Mouse (Mus musculus) hindbrain, embryonic 11.5 days (tissue): ENCODE results near the gene Itpkb. TPM values are rescaled to one million over a fixed set of nuclear protein-coding genes. Genes with fewer than 3 reads are reported as not detected.

Experiments used
- ATAC-seq: fragments of 200-750 bp; cut with Nextera tagmentation; 2 replicates; pipeline ENCODE4 v1.8.0; 2017; ENCODE audit warnings: mild to moderate bottlenecking, moderate TSS enrichment, moderate library complexity; ENCODE audit not compliant: low FRiP score
- DNase-seq: peaks from one replicate; pipeline ENCODE4 v3.0.0-alpha.2; 2015; ENCODE audit warnings: low spot score
- H3K27ac ChIP-seq: fragments of 300-500 bp; sonication (generic); 2 replicates; pipeline ENCODE4 v1.5.1; 2014; ENCODE audit warnings: mild to moderate bottlenecking, low read depth, low read length
- H3K27me3 ChIP-seq: fragments of 300-500 bp; sonication (generic); 2 replicates; pipeline ENCODE4 v1.6.1; 2014; ENCODE audit warnings: mild to moderate bottlenecking, low read length, moderate library complexity, mixed read lengths; ENCODE audit not compliant: control insufficient read depth, insufficient read depth
- H3K36me3 ChIP-seq: fragments of 300-500 bp; sonication (generic); 2 replicates; pipeline ENCODE4 v1.6.1; 2014; ENCODE audit warnings: mild to moderate bottlenecking, low read length, moderate library complexity, mixed read lengths; ENCODE audit not compliant: control insufficient read depth, insufficient read depth
- H3K4me1 ChIP-seq: fragments of 300-500 bp; sonication (generic); replicated peaks from 2 replicates; pipeline ENCODE4 v1.6.1; 2014; ENCODE audit warnings: low read length, mixed read lengths; ENCODE audit not compliant: control insufficient read depth, insufficient read depth
- H3K4me2 ChIP-seq: fragments of 300-500 bp; sonication (generic); replicated peaks from 2 replicates; pipeline ENCODE4 v1.6.1; 2014; ENCODE audit warnings: mild to moderate bottlenecking, low read depth, low read length
- H3K4me3 ChIP-seq: fragments of 300-500 bp; sonication (generic); 2 replicates; pipeline ENCODE4 v1.5.1; 2014; ENCODE audit warnings: low read depth, low read length
- H3K9ac ChIP-seq: fragments of 300-500 bp; sonication (generic); 2 replicates; pipeline ENCODE4 v1.6.1; 2014; ENCODE audit warnings: low read depth, low read length
- H3K9me3 ChIP-seq: fragments of 300-500 bp; sonication (generic); 2 replicates; pipeline ENCODE4 v1.6.1; 2016; ENCODE audit warnings: low read length; ENCODE audit not compliant: control insufficient read depth
- WGBS: fragments of 180-500 bp; shearing (Covaris S2); extraction: QIAGEN DNeasy Blood & Tissue Kit; methylation state at CpG from one replicate; pipeline ENCODE4 v1.1.7; 2014; 5-methylcytosine and 5-hydroxymethylcytosine counted together
- polyA plus RNA-seq: library from polyadenylated mRNA; unstranded; fragments of >200 nt; fragmentation: Nextera tagmentation; extraction: Ambion mirVana; gene quantifications from 2 replicates; pipeline ENCODE4 v1.2.1, GENCODE M21; 2014

Itpkb gene
- polyA plus RNA-seq, 1 experiment from 2014 or later: 4.3 TPM

GRCm38 (mm10) chr1:180357893-180358331, 27.6 kb downstream of the Itpkb start:
- no peaks in the 10 kb centered on the region for H3K4me1 ChIP-seq
- H3K4me2 ChIP-seq: no peak overlapping the region
- WGBS: 74% methylated on average over 7 of the region's 7 CpGs
- H3K4me3 ChIP-seq: no peak overlapping the region
- no peaks in the 10 kb centered on the region for H3K36me3 ChIP-seq
- H3K27ac ChIP-seq: no peak overlapping the region
- no peak overlapping the region for H3K9ac ChIP-seq
- DNase-seq (no peak), ATAC-seq (no peak)
- H3K9me3 ChIP-seq: no peaks in the 10 kb centered on the region
- H3K27me3 ChIP-seq: no peaks in the 10 kb centered on the region

DNA sequence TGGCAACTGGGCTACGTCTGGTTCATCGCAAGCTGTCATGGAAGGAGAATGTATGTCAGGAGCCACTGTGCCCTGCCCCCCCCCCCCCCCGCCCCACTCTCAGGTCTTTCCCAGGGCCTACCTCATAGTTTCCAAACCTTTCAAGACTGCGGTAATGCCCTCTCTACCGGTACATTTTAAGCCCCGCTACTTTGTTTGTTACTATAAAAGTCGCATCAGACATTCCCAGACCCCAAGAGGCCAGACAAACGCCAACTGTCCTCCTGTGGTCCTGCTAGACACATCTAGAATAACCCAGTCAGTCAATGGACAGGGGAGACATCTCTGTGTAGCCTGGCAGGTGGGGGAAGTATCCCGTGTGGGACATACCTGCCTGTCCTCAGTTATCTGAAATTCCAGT, 28.2 kb downstream of the Itpkb start:
- ATAC-seq: no peak
- WGBS: 86% methylated on average over 9 of the region's 9 CpGs

DNA sequence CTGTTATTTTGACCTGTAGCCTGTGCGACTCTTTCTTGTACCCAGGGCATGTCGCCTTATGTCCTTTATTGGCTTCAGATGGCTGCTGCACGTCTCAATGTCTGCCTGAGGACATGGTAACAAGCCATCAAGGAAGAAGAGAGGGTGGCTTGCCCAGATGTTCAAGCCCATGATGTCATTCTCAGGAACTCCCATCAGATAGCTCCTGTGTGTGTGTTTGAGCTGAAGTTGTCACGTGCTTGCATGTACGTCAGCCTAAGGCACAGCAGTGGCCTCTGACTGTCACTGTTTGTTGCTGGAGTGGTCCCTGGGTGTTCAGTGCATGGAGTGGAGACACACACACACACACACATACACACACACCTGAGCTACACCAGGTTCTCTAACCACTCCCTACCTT, 29.0 kb downstream of the Itpkb start:
- Histone ChIP-seq H3K4me1 (no peaks in the 10 kb centered on the region), H3K4me2 (no peak overlapping the region), H3K9me3 (no peaks in the 10 kb centered on the region), H3K36me3 (no peaks in the 10 kb centered on the region), H3K27ac (no peak overlapping the region), H3K4me3 (no peak overlapping the region), H3K27me3 (no peaks in the 10 kb centered on the region), H3K9ac (no peak overlapping the region)
- ATAC-seq (no peak), DNase-seq (no peak)
- WGBS: 80% methylated on average over 5 of the region's 5 CpGs

More for the DNA sequence above, 28.2 kb downstream of the Itpkb start:
- DNase-seq: no peak
- H3K27ac ChIP-seq: no peak overlapping the region
- no peaks in the 10 kb centered on the region for H3K36me3 ChIP-seq
- H3K9ac ChIP-seq: no peak overlapping the region
- H3K27me3 ChIP-seq: no peaks in the 10 kb centered on the region
- no peaks in the 10 kb centered on the region for H3K9me3 ChIP-seq
- no peak overlapping the region for H3K4me2 ChIP-seq
- no peaks in the 10 kb centered on the region for H3K4me1 ChIP-seq
- H3K4me3 ChIP-seq: no peak overlapping the region

GRCm38 (mm10) chr1:180362176-180362575, 31.9 kb downstream of the Itpkb start:
- WGBS: 86% methylated on average over 4 of the region's 4 CpGs

DNA sequence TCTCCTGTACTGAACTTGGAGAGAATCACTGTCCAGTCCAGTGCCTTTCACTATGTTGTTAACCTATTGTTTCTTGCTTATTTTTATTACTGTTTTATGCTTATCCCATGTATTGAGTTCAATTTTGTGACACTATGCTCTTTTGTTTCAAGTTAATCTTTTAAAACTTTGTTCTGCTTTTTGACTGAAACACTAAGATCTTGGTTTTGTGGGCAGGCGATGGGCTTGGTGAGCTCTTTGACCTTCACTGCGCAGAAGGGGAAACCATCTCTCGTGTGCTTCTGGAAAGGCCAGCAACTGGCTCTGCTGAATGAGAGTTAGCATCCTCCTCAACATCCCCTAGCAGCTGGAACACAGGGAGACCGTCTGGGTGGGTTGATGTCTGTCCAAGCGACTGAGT, 32.6 kb downstream of the Itpkb start:
- Histone ChIP-seq H3K4me3 (no peak overlapping the region), H3K4me1 (0 out of 2 replicates have a peak, but pooled peaks cover 2% of the 10 kb centered on the region), H3K36me3 (no peaks in the 10 kb centered on the region), H3K27ac (no peak overlapping the region), H3K4me2 (no peak overlapping the region), H3K9me3 (no peaks in the 10 kb centered on the region), H3K9ac (no peak overlapping the region), H3K27me3 (no peaks in the 10 kb centered on the region)
- DNase-seq (no peak), ATAC-seq (no peak)
- WGBS: 84% methylated on average over 5 of the region's 5 CpGs

More at GRCm38 (mm10) chr1:180362176-180362575, 31.9 kb downstream of the Itpkb start:
- Histone ChIP-seq H3K9me3 (no peaks in the 10 kb centered on the region), H3K27me3 (no peaks in the 10 kb centered on the region), H3K4me1 (0 out of 2 replicates have a peak, but pooled peaks cover 2% of the 10 kb centered on the region), H3K36me3 (no peaks in the 10 kb centered on the region), H3K4me2 (no peak overlapping the region), H3K4me3 (no peak overlapping the region), H3K27ac (no peak overlapping the region), H3K9ac (no peak overlapping the region)
- DNase-seq (no peak), ATAC-seq (no peak)

DNA sequence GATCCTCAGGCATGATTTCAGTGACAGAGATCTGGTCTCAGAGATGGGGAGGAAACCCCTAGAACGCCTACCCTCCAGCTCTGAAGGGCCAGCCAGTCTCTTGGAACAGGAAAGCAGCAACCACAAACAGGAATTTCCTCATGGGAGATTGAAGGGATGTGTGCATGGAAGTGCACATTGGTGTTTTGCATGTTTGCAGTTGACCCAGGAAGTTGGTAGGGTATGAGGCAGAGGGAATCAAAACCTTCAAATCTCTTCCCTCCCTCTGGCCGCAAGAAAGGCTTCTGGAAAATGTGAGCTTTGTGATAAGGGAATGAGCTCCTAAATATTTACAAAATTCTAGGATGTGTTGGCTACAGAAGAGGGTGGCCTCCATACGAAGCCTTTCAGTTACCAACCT, 33.0 kb downstream of the Itpkb start:
- no peak overlapping the region for H3K4me2 ChIP-seq
- no peaks in the 10 kb centered on the region for H3K9me3 ChIP-seq
- ATAC-seq (no peak), DNase-seq (no peak)
- H3K9ac ChIP-seq: no peak overlapping the region
- H3K27me3 ChIP-seq: no peaks in the 10 kb centered on the region
- H3K4me1 ChIP-seq: 0 out of 2 replicates have a peak, but pooled peaks cover 2% of the 10 kb centered on the region
- H3K36me3 ChIP-seq: no peaks in the 10 kb centered on the region
- no peak overlapping the region for H3K4me3 ChIP-seq
- no peak overlapping the region for H3K27ac ChIP-seq
- WGBS: 92% methylated on average over 3 of the region's 3 CpGs

DNA sequence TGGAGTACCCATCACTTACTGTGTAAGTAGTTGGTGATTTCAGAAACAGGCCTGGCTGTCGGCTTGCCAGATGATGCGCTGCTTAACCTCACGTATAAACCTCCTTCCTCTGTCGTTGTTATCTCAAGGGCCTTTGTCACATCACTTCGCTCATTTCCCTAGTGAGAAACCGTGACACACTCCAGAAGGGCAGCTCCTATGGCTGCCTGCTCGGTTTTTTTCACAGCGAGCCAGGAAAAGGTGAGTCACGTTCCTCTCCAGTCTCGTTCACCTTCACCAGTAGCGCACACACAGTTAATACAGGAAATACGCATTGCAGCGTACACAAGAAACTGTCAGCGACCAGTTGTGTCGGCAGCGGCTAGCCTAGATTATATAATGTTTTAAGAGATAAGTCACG, 33.7 kb downstream of the Itpkb start:
- DNase-seq (no peak), ATAC-seq (no peak)
- H3K36me3 ChIP-seq: no peaks in the 10 kb centered on the region
- no peaks in the 10 kb centered on the region for H3K27me3 ChIP-seq
- no peaks in the 10 kb centered on the region for H3K9me3 ChIP-seq
- 0 out of 2 replicates have a peak overlapping the region, but pooled peaks have one; percentile 2 for H3K4me2 ChIP-seq
- H3K4me1 ChIP-seq: 0 out of 2 replicates have a peak, but pooled peaks cover 2% of the 10 kb centered on the region
- WGBS: 84% methylated on average over 17 of the region's 17 CpGs
- H3K9ac ChIP-seq: no peak overlapping the region
- no peak overlapping the region for H3K4me3 ChIP-seq
- H3K27ac ChIP-seq: no peak overlapping the region; the same call in 1 of the 2 replicates

- Histone ChIP-seq H3K4me1 (0 out of 2 replicates have a peak, but pooled peaks cover 2% of the 10 kb centered on the region), H3K4me3 (peak overlapping the region; percentile 31; the same call in 1 of the 2 replicates), H3K9me3 (no peaks in the 10 kb centered on the region), H3K36me3 (no peaks in the 10 kb centered on the region), H3K27me3 (no peaks in the 10 kb centered on the region), H3K9ac (peak overlapping the region; percentile 64; the same call in 1 of the 2 replicates), H3K27ac (no peak overlapping the region), H3K4me2 (peak overlapping the region; percentile 54)
- ATAC-seq (peak; percentile 46), DNase-seq (no peak)
- WGBS: 19% methylated on average over 2 of the region's 2 CpGs
These were observed 34.4 kb downstream of the Itpkb start for GRCm38 (mm10) chr1:180364720-180365119.

DNA sequence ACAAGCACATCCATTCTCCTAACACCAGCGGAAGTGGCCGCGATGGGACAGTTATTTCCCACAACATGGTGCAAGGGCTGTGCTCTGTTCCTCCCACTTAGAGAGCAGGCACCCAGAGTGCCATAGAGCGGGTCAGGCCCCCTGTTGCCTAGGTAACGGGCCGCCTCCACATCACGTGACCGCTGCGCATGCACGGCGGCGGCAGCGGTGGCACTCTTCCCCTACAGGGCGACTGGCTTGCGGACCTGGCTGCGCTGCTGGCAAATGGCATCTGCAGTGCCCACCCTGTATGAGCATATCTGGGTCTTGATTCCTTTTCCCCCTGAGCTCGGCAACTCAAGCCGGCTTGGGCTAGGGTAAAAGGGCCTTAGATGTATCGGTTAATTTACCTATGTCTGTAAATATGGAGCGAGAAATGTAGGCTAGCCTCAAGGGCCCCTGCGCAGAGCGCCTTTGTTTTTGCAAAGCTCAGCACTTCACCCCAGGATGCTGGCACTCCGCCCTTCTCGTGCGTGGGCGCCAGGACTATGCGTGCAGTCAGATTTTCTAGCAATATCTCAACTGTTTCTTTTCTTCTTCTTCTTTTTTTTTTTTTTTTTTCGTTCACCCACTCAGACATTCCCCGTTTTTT, 35.0 kb downstream of the Itpkb start:
- ATAC-seq (peak; percentile 97), DNase-seq (peak; percentile 96)
- peak overlapping the region; percentile 54 for H3K4me2 ChIP-seq
- H3K9ac ChIP-seq: peak overlapping the region; percentile 64
- no peaks in the 10 kb centered on the region for H3K27me3 ChIP-seq
- no peaks in the 10 kb centered on the region for H3K9me3 ChIP-seq
- H3K36me3 ChIP-seq: no peaks in the 10 kb centered on the region
- H3K4me1 ChIP-seq: 0 out of 2 replicates have a peak, but pooled peaks cover 2% of the 10 kb centered on the region
- peak overlapping the region; percentile 31 for H3K4me3 ChIP-seq
- 2% methylated on average over 29 of the region's 29 CpGs for WGBS
- H3K27ac ChIP-seq: peak overlapping the region; percentile 78
